Mouse (Mus musculus) ES-E14 (cell line): ENCODE data around the gene Serhl.

ENCODE experiments used
- CHD2 ChIP-seq: IDR thresholded peaks from 2 replicates; pipeline ENCODE4 v1.6.1; 2014; ENCODE audit warnings: mild to moderate bottlenecking, low read depth, low read length, inconsistent platforms
- HCFC1 ChIP-seq: IDR thresholded peaks from 2 replicates; pipeline ENCODE4 v1.6.1; 2012; ENCODE audit warnings: low read length, inconsistent platforms, borderline replicate concordance; ENCODE audit not compliant: insufficient read depth
- MAFK ChIP-seq: IDR thresholded peaks from 2 replicates; pipeline ENCODE4 v1.6.1; 2014; ENCODE audit warnings: mild to moderate bottlenecking, low read depth, low read length, inconsistent platforms; ENCODE audit not compliant: insufficient read depth
- ZC3H11A ChIP-seq: IDR thresholded peaks from 2 replicates; pipeline ENCODE4 v1.6.1; 2012; ENCODE audit warnings: low read depth, mild to moderate bottlenecking, inconsistent platforms, low read length, borderline replicate concordance

- TF ChIP-seq ZC3H11A (no peak), HCFC1 (no peak), MAFK (no peak), CHD2 (no peak)
Measured at GRCm38 (mm10) chr15:83129530-83130231, 40.4 kb downstream of the Serhl start.
